Mouse (Mus musculus) cerebellum, postnatal 10 days (tissue): ENCODE results near the gene Mturn.

Experiments used
- DNase-seq, 2 experiments: peaks; one replicate each; pipeline ENCODE4 v3.0.0; 2021; ENCODE audit warnings: mixed read lengths in 2 of 2

Gene Mturn

DNA sequence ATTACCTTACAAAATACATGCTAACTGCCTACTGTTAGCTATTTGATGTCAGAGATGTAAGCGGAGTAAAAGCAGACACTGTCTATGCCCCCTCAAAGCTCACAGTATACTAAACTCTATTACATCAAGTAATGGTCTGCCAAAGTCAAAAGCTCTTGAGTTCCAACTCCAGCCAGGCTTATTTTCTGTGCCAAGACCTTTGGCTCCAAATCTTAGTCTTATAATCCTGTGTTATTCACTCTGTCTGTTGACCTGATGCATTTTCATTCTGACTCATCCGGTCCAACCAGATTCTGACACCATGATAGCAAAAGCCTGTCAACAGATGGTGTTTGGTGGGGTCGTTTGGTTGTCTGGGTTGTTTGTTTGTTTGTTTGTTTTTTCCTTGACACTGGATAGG lies 50.3 kb downstream of the Mturn start:
- DNase-seq = peak; percentile 36 to 50

DNA sequence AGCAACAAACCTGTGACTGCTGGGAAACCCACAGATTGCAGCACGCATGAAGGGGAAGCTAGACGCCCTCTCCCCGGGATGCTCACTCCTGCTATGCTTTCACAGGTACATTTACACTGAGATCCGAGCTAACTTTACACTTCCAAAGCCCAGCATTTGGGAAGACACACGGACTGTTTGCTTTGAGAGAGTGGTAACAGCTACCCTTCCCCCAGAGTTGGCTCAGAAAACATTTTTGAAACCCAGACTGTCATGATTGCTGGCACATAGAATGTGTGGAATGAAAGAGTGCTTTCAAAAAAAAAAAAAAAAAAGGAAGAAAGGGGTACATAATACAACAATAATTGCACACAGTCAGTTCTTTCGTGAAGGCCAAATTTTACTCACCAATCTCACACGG lies 51.3 kb downstream of the Mturn start:
- DNase-seq = peak in 1 of 2 experiments; percentile 38

DNA sequence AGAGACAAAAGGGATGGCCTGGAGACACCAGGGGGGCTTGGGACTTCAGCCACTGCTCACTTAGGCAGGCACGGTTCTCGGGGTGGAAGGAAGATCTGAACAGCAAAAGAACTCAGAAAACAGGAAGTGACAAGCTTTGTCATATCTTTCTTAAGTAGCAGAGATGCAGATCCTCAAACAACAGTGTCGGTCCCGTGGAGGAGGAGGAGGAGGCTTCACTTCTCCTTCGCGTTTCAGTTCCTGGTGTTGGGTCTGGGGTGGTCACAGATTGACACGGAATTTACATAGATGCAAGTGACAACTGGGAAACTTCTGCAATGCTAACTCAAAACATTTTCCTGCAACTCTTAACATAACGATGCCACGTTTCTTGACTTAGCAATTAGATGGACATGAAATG lies 54.7 kb downstream of the Mturn start:
- no peak for DNase-seq

DNA sequence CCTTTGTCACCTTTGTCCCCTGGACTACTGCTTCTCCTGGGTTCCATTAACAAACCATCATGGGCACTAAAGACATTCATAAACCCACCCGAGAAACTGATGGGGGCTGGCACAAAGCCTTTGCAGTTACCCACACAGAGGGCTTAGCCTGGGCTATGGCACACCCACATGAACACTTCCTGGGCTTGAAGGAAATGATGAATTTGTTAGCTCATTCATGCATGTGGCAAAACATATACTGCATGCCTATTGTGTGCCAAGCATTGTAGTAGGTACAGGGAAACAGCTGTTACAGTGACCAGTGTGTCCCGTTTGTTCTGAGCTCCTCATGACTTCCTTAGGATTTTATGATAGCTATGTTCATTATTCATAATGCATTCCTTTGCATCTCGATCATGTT lies 55.8 kb downstream of the Mturn start:
- DNase-seq = no peak

DNA sequence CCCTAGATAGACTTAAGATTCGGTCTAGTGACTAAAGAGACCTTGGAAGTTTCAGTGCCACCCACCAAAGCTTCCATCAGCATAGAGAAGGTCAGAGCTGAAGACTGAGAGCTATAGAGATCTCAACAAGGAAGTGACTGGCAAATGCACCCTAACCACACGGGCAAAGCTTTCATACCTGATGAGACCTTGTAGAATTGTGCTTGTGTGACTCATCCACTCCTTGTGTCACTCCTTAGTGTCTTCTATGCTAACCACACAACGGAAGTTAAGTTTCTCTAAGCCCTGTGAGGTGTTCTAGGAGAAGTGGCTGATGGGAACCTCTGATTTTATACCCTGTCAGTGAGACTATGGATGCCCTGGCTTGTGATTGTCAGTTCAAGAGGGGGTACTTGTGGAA lies 56.3 kb downstream of the Mturn start:
- DNase-seq = no peak

DNA sequence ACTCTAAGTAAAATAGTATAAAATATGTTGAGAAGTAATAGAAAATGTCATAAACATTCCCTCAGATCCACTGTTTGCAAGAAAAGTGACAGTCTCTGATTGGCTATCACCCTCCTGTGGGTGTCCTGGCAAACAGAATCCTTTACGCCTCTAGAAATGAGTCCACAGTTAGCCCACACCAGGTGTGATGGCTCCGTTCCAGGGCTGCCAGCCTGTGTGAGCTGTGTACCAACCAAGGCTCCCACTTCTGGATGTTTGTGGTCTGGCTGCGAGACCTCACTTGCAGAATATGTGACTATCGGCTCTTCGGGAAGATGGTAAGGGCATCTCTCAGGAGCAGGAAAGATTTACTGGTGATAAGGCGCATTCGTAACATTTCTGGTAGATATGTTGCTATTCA lies 67.6 kb downstream of the Mturn start:
- DNase-seq = peak; percentile 46 to 56

DNA sequence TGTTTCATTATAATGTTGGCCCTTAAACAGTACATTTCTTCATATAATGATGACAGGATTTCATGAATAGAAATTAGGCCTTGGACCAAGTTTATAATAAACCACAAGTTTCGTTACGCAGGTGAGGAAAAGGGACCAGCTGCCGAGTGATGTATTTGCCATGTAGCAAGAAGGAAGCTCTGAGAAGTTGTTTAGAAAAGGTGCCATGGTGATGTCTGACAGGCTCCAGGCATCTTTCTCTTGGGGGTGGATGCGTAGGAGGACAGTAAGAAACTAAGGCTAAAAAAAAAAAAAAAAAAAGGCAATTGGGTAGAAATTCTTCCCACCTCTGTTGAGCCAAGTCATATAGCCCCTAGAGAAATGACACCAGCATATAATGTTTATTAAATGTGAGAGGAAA lies 70.2 kb downstream of the Mturn start:
- DNase-seq = no peak

DNA sequence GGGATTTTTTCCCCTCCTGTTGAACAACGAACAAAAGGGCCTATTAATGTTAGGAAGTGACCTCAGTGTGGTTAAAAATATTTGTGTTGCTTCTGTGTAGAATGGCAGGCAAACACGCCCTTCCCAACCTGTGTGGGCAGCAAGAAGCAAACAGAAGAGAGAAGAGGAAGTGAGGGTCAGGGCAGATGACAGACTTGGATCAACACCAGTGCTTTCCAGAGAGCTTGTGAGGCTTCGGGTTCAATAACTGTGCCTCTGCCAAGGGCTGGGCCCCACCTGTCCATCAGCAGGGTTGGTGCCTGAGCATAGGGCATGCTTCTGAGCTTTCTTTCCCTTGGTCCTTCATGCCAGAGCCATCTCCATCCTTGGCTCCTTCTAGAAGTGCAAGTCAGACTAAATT lies 70.7 kb downstream of the Mturn start:
- peak; percentile 27 to 42 for DNase-seq
